Mouse (Mus musculus) heart, embryonic 16.5 days (tissue): Measurements from ENCODE around the gene Lcn2. TPM values are rescaled to one million over a fixed set of nuclear protein-coding genes. Genes with fewer than 3 reads are reported as not detected.

Source experiments
- ATAC-seq: fragments of 200-750 bp; cut with Nextera tagmentation; replicated peaks from 2 replicates; pipeline ENCODE4 v1.8.0; 2017; ENCODE audit warnings: moderate number of reproducible peaks; ENCODE audit not compliant: insufficient read depth, low FRiP score; ENCODE audit errors: extremely low read depth
- H3K27ac ChIP-seq: fragments of 300-500 bp; sonication (generic); 2 replicates; pipeline ENCODE4 v1.5.1; 2014; ENCODE audit warnings: mild to moderate bottlenecking, low read length, control low read depth, moderate library complexity
- H3K27me3 ChIP-seq: fragments of 300-500 bp; sonication (generic); 2 replicates; pipeline ENCODE4 v1.6.1; 2014; ENCODE audit warnings: low read length, mixed read lengths; ENCODE audit not compliant: control insufficient read depth, insufficient read depth
- H3K36me3 ChIP-seq: fragments of 300-500 bp; sonication (generic); 2 replicates; pipeline ENCODE4 v1.6.1; 2014; ENCODE audit not compliant: control insufficient read depth, insufficient read depth
- H3K4me1 ChIP-seq: fragments of 300-500 bp; sonication (generic); 2 replicates; pipeline ENCODE4 v1.6.1; 2014; ENCODE audit warnings: low read length, mixed read lengths; ENCODE audit not compliant: control insufficient read depth, insufficient read depth
- H3K4me2 ChIP-seq: fragments of 300-500 bp; sonication (generic); 2 replicates; pipeline ENCODE4 v1.6.1; 2014; ENCODE audit warnings: low read depth, mild to moderate bottlenecking, control low read depth, low read length
- H3K4me3 ChIP-seq: fragments of 300-500 bp; sonication (generic); 2 replicates; pipeline ENCODE4 v1.5.1; 2014; ENCODE audit warnings: mild to moderate bottlenecking, control low read depth, low read length
- H3K9ac ChIP-seq: fragments of 300-500 bp; sonication (generic); 2 replicates; pipeline ENCODE4 v1.6.1; 2014; ENCODE audit warnings: low read length, control low read depth
- H3K9me3 ChIP-seq: fragments of 300-500 bp; sonication (generic); replicated peaks from 2 replicates; pipeline ENCODE4 v1.6.1; 2016; ENCODE audit warnings: low read length; ENCODE audit not compliant: control insufficient read depth
- WGBS: fragments of 180-500 bp; shearing (Covaris S2); extraction: QIAGEN DNeasy Blood & Tissue Kit; methylation state at CpG from one replicate; pipeline ENCODE4 v1.1.7; 2014; 5-methylcytosine and 5-hydroxymethylcytosine counted together
- polyA plus RNA-seq: library from polyadenylated mRNA; unstranded; fragments of >200 nt; fragmentation: Nextera tagmentation; extraction: Ambion mirVana; gene quantifications from 2 replicates; pipeline ENCODE4 v1.2.1, GENCODE M21; 2015

Gene Lcn2
- polyA plus RNA-seq, 1 experiment from 2014 or later, result 2.5 TPM

DNA sequence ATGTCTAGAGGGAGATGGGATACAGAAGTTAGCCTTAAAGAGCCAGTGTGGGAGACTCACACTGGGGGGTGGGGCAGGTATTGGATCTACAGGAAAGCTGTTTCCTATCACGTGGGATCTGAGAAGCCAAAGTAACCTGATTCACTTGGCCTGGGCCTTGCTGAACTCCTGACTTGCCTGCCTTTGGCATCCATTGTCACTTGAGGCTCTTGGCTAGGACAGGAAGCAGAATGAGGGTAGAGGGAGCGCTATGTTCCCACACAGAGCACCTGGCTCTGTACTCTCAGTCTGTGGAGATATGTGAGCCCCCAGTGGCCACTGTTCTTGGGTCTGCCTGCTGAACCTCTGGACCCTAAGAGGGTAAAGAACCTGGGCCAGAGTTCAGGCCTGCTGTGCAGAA is 28.5 kb upstream of the Lcn2 start:
- no peak for ATAC-seq
- H3K27ac ChIP-seq, result no peak overlapping the region
- H3K9ac ChIP-seq, result no peak overlapping the region
- H3K36me3 ChIP-seq, result peaks cover 35% of the 10 kb centered on the region
- no peaks in the 10 kb centered on the region for H3K9me3 ChIP-seq
- no peak overlapping the region for H3K4me2 ChIP-seq
- peaks cover 4% of the 10 kb centered on the region; the same call in 1 of the 2 replicates for H3K4me1 ChIP-seq
- H3K27me3 ChIP-seq, result no peaks in the 10 kb centered on the region
- 80% methylated on average over 2 of the region's 2 CpGs for WGBS
- no peak overlapping the region for H3K4me3 ChIP-seq

DNA sequence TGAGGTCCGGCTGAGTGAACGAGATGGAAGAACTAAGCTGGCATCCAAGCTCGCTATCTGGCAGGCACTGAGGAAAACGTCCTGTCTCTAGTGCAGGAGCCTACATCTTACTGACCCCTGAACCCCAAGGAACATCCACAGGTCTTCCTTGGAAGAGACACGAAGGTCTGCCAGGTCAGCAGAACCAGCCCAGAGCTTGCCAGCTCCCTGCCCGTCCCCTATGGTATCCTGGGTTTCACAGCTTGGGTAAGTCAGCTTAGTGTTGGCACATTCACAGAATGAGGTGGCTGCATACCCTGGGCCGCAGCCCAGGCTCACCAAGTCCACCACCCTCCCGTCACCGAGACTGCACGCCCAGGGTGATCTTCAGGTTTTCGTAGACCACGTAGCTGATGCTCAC is 27.7 kb upstream of the Lcn2 start:
- no peak overlapping the region for H3K27ac ChIP-seq
- no peak overlapping the region for H3K9ac ChIP-seq
- no peak overlapping the region for H3K4me2 ChIP-seq
- no peaks in the 10 kb centered on the region for H3K27me3 ChIP-seq
- H3K4me3 ChIP-seq, result no peak overlapping the region
- no peaks in the 10 kb centered on the region for H3K9me3 ChIP-seq
- 94% methylated on average over 12 of the region's 12 CpGs for WGBS
- H3K4me1 ChIP-seq, result peaks cover 4% of the 10 kb centered on the region; the same call in 1 of the 2 replicates
- no peak for ATAC-seq
- H3K36me3 ChIP-seq, result peaks cover 35% of the 10 kb centered on the region

DNA sequence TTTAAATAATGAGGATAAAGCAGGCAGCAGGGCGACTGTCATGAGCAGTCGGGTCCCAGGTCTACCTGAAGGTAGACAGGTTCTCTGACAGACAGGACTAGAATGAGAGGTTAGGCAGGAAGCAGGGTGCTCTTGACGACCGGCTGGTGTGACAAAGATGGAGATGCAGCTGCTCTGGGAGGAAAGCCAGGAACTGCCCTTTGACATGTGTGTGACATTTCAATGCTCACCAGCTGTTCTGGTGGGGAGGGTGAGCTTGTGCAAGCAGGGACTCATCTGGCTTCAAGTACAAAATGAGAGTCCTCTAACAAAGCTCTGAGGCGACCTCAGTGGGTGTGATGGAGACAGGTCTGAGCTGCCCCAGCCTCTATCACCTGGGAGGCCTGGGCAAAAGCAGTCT is 25.9 kb upstream of the Lcn2 start:
- Histone ChIP-seq H3K9me3 (no peaks in the 10 kb centered on the region), H3K9ac (no peak overlapping the region), H3K4me2 (no peak overlapping the region), H3K36me3 (peaks cover 27% of the 10 kb centered on the region), H3K27ac (no peak overlapping the region), H3K27me3 (no peaks in the 10 kb centered on the region), H3K4me1 (no peaks in the 10 kb centered on the region), H3K4me3 (no peak overlapping the region)
- no peak for ATAC-seq
- WGBS, result 37% methylated on average over 5 of the region's 5 CpGs

DNA sequence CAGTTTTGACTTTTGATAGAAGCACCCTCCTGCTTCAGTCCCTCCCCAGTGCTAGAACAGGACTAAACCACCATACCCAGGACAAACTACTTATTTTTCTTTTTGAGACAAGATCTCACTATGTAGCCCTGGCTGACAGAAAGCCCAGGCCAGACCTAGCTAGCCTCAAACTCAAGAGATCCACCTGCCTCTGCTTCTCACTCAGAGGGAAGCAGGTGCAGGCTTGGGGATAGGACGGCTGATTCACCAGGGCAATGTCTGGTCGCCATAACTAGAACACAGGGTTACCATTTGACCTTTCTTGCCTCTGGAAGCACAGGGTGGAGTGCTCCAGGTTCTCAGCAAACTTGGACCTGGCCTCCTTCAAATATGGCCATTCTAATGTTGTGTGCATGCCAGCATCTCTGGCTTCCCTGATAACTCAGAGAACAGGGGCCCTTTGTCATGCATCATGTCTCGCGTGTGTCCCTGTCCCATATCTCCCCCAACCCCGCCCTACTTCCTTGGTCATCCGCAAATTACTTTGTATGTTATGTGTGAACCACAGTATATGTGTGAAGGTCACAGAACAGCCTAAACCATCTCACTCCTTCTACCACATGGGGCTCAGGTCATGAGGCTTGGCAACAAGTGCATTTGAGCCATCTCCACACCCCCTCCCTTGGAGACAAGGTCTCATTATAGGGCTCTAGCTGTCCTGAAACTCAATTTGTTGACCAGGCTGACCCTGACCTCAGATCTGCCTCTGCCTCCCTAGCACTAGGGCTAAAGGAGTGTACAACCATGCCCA is 24.9 kb upstream of the Lcn2 start:
- WGBS, result 81% methylated on average over 6 of the region's 6 CpGs
- Histone ChIP-seq H3K4me3 (no peak overlapping the region), H3K4me1 (no peaks in the 10 kb centered on the region), H3K27ac (no peak overlapping the region), H3K9ac (no peak overlapping the region), H3K4me2 (no peak overlapping the region), H3K9me3 (no peaks in the 10 kb centered on the region), H3K36me3 (peaks cover 26% of the 10 kb centered on the region), H3K27me3 (no peaks in the 10 kb centered on the region)
- no peak for ATAC-seq

DNA sequence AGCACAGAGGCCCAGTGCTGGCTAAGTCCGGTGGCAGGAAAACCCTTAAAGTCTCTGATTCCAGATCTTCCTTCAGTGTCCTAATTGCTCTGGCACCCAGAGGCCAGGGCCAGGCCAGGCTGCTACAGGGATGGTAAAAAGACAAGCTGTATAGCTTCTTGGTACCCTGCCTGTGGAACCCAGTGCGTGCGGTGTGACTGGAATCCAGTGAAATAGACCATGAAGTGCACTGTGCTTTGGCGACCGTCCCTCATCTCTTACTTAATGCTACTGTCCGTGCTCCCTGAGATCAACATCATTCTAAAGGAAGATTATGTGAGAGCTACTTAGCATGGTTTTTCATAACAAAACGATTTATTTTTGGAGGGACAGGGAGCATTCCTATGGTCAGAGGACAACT is 23.4 kb upstream of the Lcn2 start:
- no peak overlapping the region for H3K9ac ChIP-seq
- 79% methylated on average over 7 of the region's 7 CpGs for WGBS
- H3K9me3 ChIP-seq, result no peaks in the 10 kb centered on the region
- no peak overlapping the region for H3K4me2 ChIP-seq
- H3K36me3 ChIP-seq, result peaks cover 11% of the 10 kb centered on the region
- H3K27me3 ChIP-seq, result no peaks in the 10 kb centered on the region
- no peak overlapping the region for H3K4me3 ChIP-seq
- H3K4me1 ChIP-seq, result no peaks in the 10 kb centered on the region
- no peak overlapping the region for H3K27ac ChIP-seq
- no peak for ATAC-seq

DNA sequence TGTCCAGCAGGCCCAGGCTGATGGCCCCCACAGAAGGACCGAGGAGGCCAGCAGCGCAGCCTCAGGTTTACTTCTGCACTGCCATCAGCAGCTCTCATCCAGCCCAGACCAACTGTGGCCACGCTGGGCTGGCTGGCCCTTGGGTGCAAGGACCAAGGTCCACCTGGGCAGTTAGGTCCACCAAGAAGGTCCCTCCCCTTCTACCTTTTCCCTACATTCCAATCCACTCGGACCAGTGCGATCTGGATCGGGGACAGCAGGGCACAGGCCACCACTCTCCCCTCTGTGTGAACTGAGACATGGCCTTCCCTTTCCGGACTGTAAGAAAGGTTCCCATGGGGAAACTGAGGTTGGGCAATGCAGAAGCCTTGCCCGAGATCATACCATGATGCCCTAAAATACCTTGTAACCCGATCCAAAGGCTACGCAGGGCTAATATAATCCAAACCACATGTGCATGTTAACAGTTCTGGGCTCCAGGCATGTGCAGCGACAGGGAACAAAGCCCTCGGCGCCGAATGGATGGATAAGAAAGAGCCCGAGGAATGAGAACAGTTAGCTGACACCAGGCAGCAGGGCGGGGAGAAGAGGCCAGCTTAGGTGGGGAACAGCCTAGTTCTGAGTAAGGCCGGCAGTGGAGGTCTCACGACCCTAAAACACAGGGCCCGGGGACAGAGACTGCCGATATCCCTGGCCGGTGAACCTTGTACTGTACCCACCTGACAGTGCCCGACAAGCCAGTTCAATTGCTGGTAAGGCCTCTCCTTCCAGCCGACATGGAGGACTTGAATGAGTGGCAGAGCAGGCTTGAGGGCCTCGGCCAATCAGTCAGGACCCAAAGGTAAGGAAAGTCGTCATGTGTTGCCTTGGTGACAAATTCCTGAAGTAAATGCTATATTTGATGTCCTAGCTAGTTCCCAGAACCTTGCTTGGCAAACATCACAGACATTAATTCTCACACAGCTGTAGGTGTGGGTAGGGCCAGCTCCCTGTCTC is 20.7 kb upstream of the Lcn2 start:
- no peaks in the 10 kb centered on the region for H3K9me3 ChIP-seq
- no peaks in the 10 kb centered on the region for H3K27me3 ChIP-seq
- H3K36me3 ChIP-seq, result no peaks in the 10 kb centered on the region
- H3K9ac ChIP-seq, result no peak overlapping the region
- no peak overlapping the region for H3K4me2 ChIP-seq
- no peak for ATAC-seq
- no peaks in the 10 kb centered on the region for H3K4me1 ChIP-seq
- H3K4me3 ChIP-seq, result no peak overlapping the region
- H3K27ac ChIP-seq, result no peak overlapping the region
- 61% methylated on average over 25 of the region's 25 CpGs for WGBS

DNA sequence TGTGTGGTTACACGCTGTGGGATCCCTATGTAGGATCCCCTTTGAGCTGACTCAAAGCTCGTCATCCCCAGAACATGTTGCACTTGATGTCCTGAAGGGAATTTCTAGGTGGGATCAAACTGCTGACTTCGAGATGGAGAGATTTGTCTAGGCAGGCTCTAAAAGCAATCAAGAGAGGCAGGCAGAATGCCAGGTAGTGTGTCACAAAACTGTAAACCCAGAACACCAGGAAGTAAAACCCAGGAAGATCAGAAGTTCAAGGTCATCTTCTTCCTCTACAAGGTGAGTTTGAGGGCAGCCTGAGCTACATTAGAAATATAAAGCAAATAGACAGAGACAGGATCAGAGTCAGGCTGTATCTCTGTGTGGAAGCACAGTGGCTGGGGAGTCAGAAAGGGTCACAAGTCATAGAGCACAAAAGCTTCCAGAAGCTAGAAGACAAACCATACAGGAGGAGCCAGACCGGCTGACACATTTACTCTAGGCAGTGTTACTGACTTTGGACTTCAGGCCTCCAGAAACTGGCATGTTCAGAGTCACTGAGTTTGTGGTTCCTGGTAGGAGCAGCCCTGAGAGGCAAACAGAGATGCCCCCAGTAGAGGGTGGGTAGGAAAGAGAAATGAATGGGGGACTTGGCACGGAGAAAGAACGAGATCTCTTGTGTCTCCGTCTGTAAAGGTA is 19.2 kb upstream of the Lcn2 start:
- Histone ChIP-seq H3K9ac (no peak overlapping the region), H3K4me3 (no peak overlapping the region), H3K4me2 (no peak overlapping the region), H3K9me3 (no peaks in the 10 kb centered on the region), H3K27ac (no peak overlapping the region), H3K27me3 (no peaks in the 10 kb centered on the region), H3K4me1 (no peaks in the 10 kb centered on the region), H3K36me3 (peaks cover 2% of the 10 kb centered on the region; the same call in 1 of the 2 replicates)
- ATAC-seq, result no peak
- 84% methylated on average over 7 of the region's 7 CpGs for WGBS

DNA sequence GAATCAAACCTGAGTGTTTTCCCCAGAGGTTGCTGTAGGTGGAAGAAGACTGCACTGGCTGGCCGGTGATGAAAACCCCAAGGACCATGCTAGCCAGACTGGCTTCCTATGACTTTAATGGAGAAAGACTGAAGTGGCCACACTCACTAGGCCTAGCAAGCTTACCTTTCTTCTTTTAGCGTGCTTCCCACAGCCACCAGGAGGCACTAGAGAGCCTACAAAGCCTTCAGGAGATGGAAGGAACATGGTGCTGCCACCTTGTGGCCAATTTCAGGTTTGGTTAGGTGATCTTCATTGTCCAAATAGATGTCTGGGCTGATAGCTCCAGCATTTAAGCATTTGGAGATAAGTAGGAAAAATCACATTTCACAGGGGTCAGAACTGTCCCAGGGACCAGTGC is 16.6 kb upstream of the Lcn2 start:
- Histone ChIP-seq H3K4me1 (no peaks in the 10 kb centered on the region), H3K27me3 (no peaks in the 10 kb centered on the region), H3K9ac (no peak overlapping the region), H3K36me3 (peaks cover 16% of the 10 kb centered on the region), H3K4me3 (no peak overlapping the region), H3K27ac (no peak overlapping the region), H3K4me2 (no peak overlapping the region), H3K9me3 (no peaks in the 10 kb centered on the region)
- 9% methylated on average over 2 of the region's 2 CpGs for WGBS
- no peak for ATAC-seq
